Mouse (Mus musculus) liver, embryonic 14.5 days (tissue): Measurements from ENCODE around the gene Secisbp2.

Experiments
- CTCF ChIP-seq: IDR thresholded peaks from 2 replicates; pipeline ENCODE4 v1.5.1; 2016; ENCODE audit warnings: antibody characterized with exemption, low read depth, control low read depth
- EP300 ChIP-seq: IDR thresholded peaks from 2 replicates; pipeline ENCODE4 v1.6.1; 2016; ENCODE audit warnings: antibody characterized with exemption, low read depth

DNA sequence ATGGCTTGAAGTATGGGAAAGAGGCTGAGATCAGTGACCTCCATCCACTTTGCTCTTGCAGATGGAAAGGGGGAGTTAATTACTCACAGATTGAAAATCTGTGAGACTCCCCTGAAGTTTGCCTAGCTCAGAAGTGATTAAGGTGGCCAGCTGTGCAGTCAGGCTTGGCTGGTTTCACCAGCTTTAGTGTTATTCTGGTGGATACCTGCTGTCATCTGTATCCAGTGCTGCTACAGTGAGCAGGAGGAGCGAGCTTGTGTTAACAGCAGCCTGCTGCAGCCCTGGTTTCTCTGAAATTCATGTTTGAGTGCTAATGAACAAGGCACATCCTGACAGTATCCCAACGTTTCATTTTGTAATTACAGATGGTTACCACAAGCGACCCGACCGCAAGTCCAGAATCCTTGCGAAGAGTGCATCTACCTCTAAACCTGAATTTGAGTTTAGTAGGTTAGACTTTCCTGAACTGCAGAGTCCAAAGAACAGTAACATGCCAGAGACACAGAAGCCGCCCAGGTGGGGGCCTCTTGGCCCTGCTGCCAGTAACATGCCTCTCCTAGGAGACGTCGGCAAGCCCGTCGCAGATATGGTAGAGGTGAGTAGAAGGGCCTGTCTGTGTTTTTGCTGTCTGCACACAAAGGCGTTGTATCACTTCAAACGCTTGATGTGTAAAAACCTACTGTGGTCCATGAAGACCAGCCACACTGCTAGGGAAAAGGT, 5.2 kb downstream of the Secisbp2 start:
- TF ChIP-seq CTCF (no peak), EP300 (no peak)
